Mouse (Mus musculus) lung, adult 2 months (tissue): ENCODE measurements around the gene 2210017I01Rik.

Source experiments
- CTCF ChIP-seq: fragments of 200-500 bp; IDR thresholded peaks from 2 replicates; pipeline ENCODE4 v1.5.1; 2011; ENCODE audit warnings: mild to moderate bottlenecking, low read length, control low read depth; ENCODE audit not compliant: insufficient read depth
- POLR2A ChIP-seq: fragments of 200-500 bp; IDR thresholded peaks from 2 replicates; pipeline ENCODE4 v1.6.1; 2011; ENCODE audit warnings: low read depth, mild to moderate bottlenecking, control low read depth, low read length, borderline replicate concordance; ENCODE audit errors: extremely low read depth

- TF ChIP-seq CTCF (no peak), POLR2A (no peak)
Measured at GRCm38 (mm10) chr3:92585055-92585454, 22.2 kb downstream of the 2210017I01Rik start.
